Mouse (Mus musculus): ENCODE results near the gene Efnb2. TPM values are rescaled to one million over a fixed set of nuclear protein-coding genes. Genes with fewer than 3 reads are reported as not detected.

Efnb2 gene
- polyA plus RNA-seq, 1 experiment from 2014 or later: 18.8 TPM

GRCm38 (mm10) chr8:8593371-8593770 is 67.7 kb downstream of the Efnb2 start:
- 97% methylated on average over 6 of the region's 6 CpGs for WGBS

DNA sequence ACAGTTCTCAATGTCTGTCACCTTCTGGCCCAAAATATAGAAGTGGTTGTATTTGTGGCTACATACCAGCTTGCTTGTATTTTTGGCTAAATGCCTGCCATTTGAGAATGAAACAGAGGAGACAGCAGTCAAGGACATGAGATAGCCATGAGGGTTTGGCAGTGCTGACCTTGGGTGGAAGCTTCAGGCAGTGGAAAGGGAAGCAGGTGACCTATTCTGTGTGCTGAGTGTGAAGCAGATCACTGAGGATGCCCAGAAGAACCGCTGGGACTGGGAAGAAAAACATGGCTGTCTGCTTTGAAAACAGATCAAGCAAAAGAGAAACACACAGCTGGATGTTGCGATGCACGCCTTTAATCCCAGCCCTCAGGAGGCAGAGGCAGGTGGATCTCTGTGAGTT is 68.7 kb downstream of the Efnb2 start:
- Histone ChIP-seq H3K27me3 (replicated peaks; ENCODE audit: control insufficient read depth, insufficient read depth, low read length) (no peaks in the 10 kb centered on the region), H3K4me3 (ENCODE audit: low read depth, low read length) (no peak overlapping the region), H3K36me3 (ENCODE audit: control insufficient read depth, insufficient read depth, low read length) (no peaks in the 10 kb centered on the region), H3K27ac (ENCODE audit: low read depth) (no peak overlapping the region), H3K9ac (ENCODE audit: low read length) (no peak overlapping the region), H3K4me1 (replicated peaks; ENCODE audit: control insufficient read depth, insufficient read depth, low read length) (peaks cover 5% of the 10 kb centered on the region; the same call in 1 of the 2 replicates), H3K9me3 (ENCODE audit: control insufficient read depth, low read length) (no peaks in the 10 kb centered on the region), H3K4me2 (ENCODE audit: low read length) (no peak overlapping the region)
- 93% methylated on average over 3 of the region's 3 CpGs for WGBS
- ATAC-seq (replicated peaks; ENCODE audit: low FRiP score, low TSS enrichment, low read depth) (no peak), DNase-seq (ENCODE audit: low spot score) (no peak)

More at GRCm38 (mm10) chr8:8593371-8593770, 67.7 kb downstream of the Efnb2 start:
- Histone ChIP-seq H3K36me3 (ENCODE audit: control insufficient read depth, insufficient read depth, low read length) (no peaks in the 10 kb centered on the region), H3K4me2 (ENCODE audit: low read length) (no peak overlapping the region), H3K4me1 (replicated peaks; ENCODE audit: control insufficient read depth, insufficient read depth, low read length) (peaks cover 5% of the 10 kb centered on the region; the same call in 1 of the 2 replicates), H3K27me3 (replicated peaks; ENCODE audit: control insufficient read depth, insufficient read depth, low read length) (no peaks in the 10 kb centered on the region), H3K9ac (ENCODE audit: low read length) (no peak overlapping the region), H3K4me3 (ENCODE audit: low read depth, low read length) (no peak overlapping the region), H3K9me3 (ENCODE audit: control insufficient read depth, low read length) (no peaks in the 10 kb centered on the region), H3K27ac (ENCODE audit: low read depth) (no peak overlapping the region)
- no peak for ATAC-seq (replicated peaks; ENCODE audit: low FRiP score, low TSS enrichment, low read depth)
- DNase-seq (ENCODE audit: low spot score): no peak

DNA sequence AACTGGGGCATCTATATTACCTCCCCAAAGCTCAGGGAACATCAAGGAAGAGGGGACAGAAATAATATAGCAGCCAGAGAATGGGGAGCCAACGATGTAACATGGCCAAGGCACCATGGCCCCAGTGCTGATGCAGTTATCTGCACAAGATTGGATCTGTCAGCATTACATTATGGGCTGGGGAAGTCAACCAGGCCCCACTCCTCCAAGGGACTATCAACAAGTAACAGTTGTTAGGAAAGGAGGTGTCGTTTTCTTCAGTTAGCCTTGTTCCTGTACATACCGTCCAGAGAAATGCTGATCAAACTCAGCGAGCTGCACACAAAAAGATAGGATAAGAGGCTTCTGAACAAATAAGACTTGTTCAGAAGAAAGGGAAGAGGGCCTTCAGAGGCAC is 77.1 kb downstream of the Efnb2 start:
- DNase-seq (ENCODE audit: low spot score): no peak
- Histone ChIP-seq H3K9ac (ENCODE audit: low read length) (no peak overlapping the region), H3K4me3 (ENCODE audit: low read depth, low read length) (no peak overlapping the region), H3K36me3 (ENCODE audit: control insufficient read depth, insufficient read depth, low read length) (no peaks in the 10 kb centered on the region), H3K4me2 (ENCODE audit: low read length) (no peak overlapping the region), H3K4me1 (replicated peaks; ENCODE audit: control insufficient read depth, insufficient read depth, low read length) (no peaks in the 10 kb centered on the region), H3K27ac (ENCODE audit: low read depth) (no peak overlapping the region), H3K9me3 (ENCODE audit: control insufficient read depth, low read length) (no peaks in the 10 kb centered on the region), H3K27me3 (replicated peaks; ENCODE audit: control insufficient read depth, insufficient read depth, low read length) (no peaks in the 10 kb centered on the region)
- no peak for ATAC-seq (replicated peaks; ENCODE audit: low FRiP score, low TSS enrichment, low read depth)
- 82% methylated on average over 4 of the region's 4 CpGs for WGBS

GRCm38 (mm10) chr8:8583290-8583980 is 77.6 kb downstream of the Efnb2 start:
- no peak for DNase-seq (ENCODE audit: low spot score)
- no peak overlapping the region for H3K4me3 ChIP-seq (ENCODE audit: low read depth, low read length)
- no peaks in the 10 kb centered on the region for H3K27me3 ChIP-seq (replicated peaks; ENCODE audit: control insufficient read depth, insufficient read depth, low read length)
- H3K9me3 ChIP-seq (ENCODE audit: control insufficient read depth, low read length): no peaks in the 10 kb centered on the region
- H3K4me2 ChIP-seq (ENCODE audit: low read length): no peak overlapping the region
- no peaks in the 10 kb centered on the region for H3K4me1 ChIP-seq (replicated peaks; ENCODE audit: control insufficient read depth, insufficient read depth, low read length)
- H3K27ac ChIP-seq (ENCODE audit: low read depth): no peak overlapping the region
- 79% methylated on average over 4 of the region's 4 CpGs for WGBS
- no peak for ATAC-seq (replicated peaks; ENCODE audit: low FRiP score, low TSS enrichment, low read depth)
- no peak overlapping the region for H3K9ac ChIP-seq (ENCODE audit: low read length)
- no peaks in the 10 kb centered on the region for H3K36me3 ChIP-seq (ENCODE audit: control insufficient read depth, insufficient read depth, low read length)

- H3K27ac ChIP-seq (ENCODE audit: low read depth): no peak overlapping the region
- no peak overlapping the region for H3K4me3 ChIP-seq (ENCODE audit: low read depth, low read length)
- H3K36me3 ChIP-seq (ENCODE audit: control insufficient read depth, insufficient read depth, low read length): no peaks in the 10 kb centered on the region
- ATAC-seq (replicated peaks; ENCODE audit: low FRiP score, low TSS enrichment, low read depth): no peak
- no peaks in the 10 kb centered on the region for H3K27me3 ChIP-seq (replicated peaks; ENCODE audit: control insufficient read depth, insufficient read depth, low read length)
- no peak overlapping the region for H3K4me2 ChIP-seq (ENCODE audit: low read length)
- 78% methylated on average over 11 of the region's 11 CpGs for WGBS
- DNase-seq (ENCODE audit: low spot score): no peak
- H3K9me3 ChIP-seq (ENCODE audit: control insufficient read depth, low read length): no peaks in the 10 kb centered on the region
- H3K4me1 ChIP-seq (replicated peaks; ENCODE audit: control insufficient read depth, insufficient read depth, low read length): no peaks in the 10 kb centered on the region
- no peak overlapping the region for H3K9ac ChIP-seq (ENCODE audit: low read length)
Observed at GRCm38 (mm10) chr8:8577770-8578303, 83.2 kb downstream of the Efnb2 start.

GRCm38 (mm10) chr8:8576833-8577232 is 84.2 kb downstream of the Efnb2 start:
- H3K4me1 ChIP-seq (replicated peaks; ENCODE audit: control insufficient read depth, insufficient read depth, low read length): no peaks in the 10 kb centered on the region
- DNase-seq (ENCODE audit: low spot score): no peak
- no peaks in the 10 kb centered on the region for H3K9me3 ChIP-seq (ENCODE audit: control insufficient read depth, low read length)
- WGBS: 88% methylated on average over 6 of the region's 6 CpGs
- no peaks in the 10 kb centered on the region for H3K27me3 ChIP-seq (replicated peaks; ENCODE audit: control insufficient read depth, insufficient read depth, low read length)
- H3K4me3 ChIP-seq (ENCODE audit: low read depth, low read length): no peak overlapping the region
- H3K36me3 ChIP-seq (ENCODE audit: control insufficient read depth, insufficient read depth, low read length): no peaks in the 10 kb centered on the region
- no peak overlapping the region for H3K9ac ChIP-seq (ENCODE audit: low read length)
- no peak for ATAC-seq (replicated peaks; ENCODE audit: low FRiP score, low TSS enrichment, low read depth)
- no peak overlapping the region for H3K4me2 ChIP-seq (ENCODE audit: low read length)
- H3K27ac ChIP-seq (ENCODE audit: low read depth): no peak overlapping the region

GRCm38 (mm10) chr8:8576286-8576685 is 84.8 kb downstream of the Efnb2 start:
- no peak overlapping the region for H3K27ac ChIP-seq (ENCODE audit: low read depth)
- H3K9me3 ChIP-seq (ENCODE audit: control insufficient read depth, low read length): no peaks in the 10 kb centered on the region
- no peak overlapping the region for H3K9ac ChIP-seq (ENCODE audit: low read length)
- no peaks in the 10 kb centered on the region for H3K27me3 ChIP-seq (replicated peaks; ENCODE audit: control insufficient read depth, insufficient read depth, low read length)
- ATAC-seq (replicated peaks; ENCODE audit: low FRiP score, low TSS enrichment, low read depth) (no peak), DNase-seq (ENCODE audit: low spot score) (no peak)
- H3K4me1 ChIP-seq (replicated peaks; ENCODE audit: control insufficient read depth, insufficient read depth, low read length): no peaks in the 10 kb centered on the region
- H3K4me2 ChIP-seq (ENCODE audit: low read length): no peak overlapping the region
- no peaks in the 10 kb centered on the region for H3K36me3 ChIP-seq (ENCODE audit: control insufficient read depth, insufficient read depth, low read length)
- H3K4me3 ChIP-seq (ENCODE audit: low read depth, low read length): no peak overlapping the region
- 43% methylated on average over 6 of the region's 6 CpGs for WGBS

- DNase-seq (ENCODE audit: low spot score): no peak
- Histone ChIP-seq H3K4me3 (ENCODE audit: low read depth, low read length) (no peak overlapping the region), H3K9ac (ENCODE audit: low read length) (no peak overlapping the region), H3K36me3 (ENCODE audit: control insufficient read depth, insufficient read depth, low read length) (no peaks in the 10 kb centered on the region), H3K4me1 (replicated peaks; ENCODE audit: control insufficient read depth, insufficient read depth, low read length) (no peaks in the 10 kb centered on the region), H3K27me3 (replicated peaks; ENCODE audit: control insufficient read depth, insufficient read depth, low read length) (no peaks in the 10 kb centered on the region), H3K4me2 (ENCODE audit: low read length) (no peak overlapping the region), H3K27ac (ENCODE audit: low read depth) (no peak overlapping the region), H3K9me3 (ENCODE audit: control insufficient read depth, low read length) (no peaks in the 10 kb centered on the region)
- 82% methylated on average over 19 of the region's 19 CpGs for WGBS
- no peak for ATAC-seq (replicated peaks; ENCODE audit: low FRiP score, low TSS enrichment, low read depth)
Observed at GRCm38 (mm10) chr8:8574521-8575499, 86.2 kb downstream of the Efnb2 start.

Data from intestine, embryonic 14.5 days (tissue).